Mouse (Mus musculus) hindbrain, embryonic 13.5 days (tissue): Measurements from ENCODE around the gene Ctnnbl1. TPM values are rescaled to one million over a fixed set of nuclear protein-coding genes. Genes with fewer than 3 reads are reported as not detected.

ENCODE experiments used
- polyA plus RNA-seq: library from polyadenylated mRNA; unstranded; fragments of >200 nt; fragmentation: Nextera tagmentation; extraction: Ambion mirVana; gene quantifications from 2 replicates; pipeline ENCODE4 v1.2.1, GENCODE M21; 2015

Ctnnbl1 gene
- polyA plus RNA-seq, 1 experiment from 2014 or later = 70.6 TPM

Other genes with a start within 250 kb of the Ctnnbl1 start
- gene Nnat, start 177.3 kb upstream of the Ctnnbl1 start, polyA plus RNA-seq = 6,024 and 6,534 TPM in 2 replicates
- gene Blcap, start 166.1 kb upstream of the Ctnnbl1 start, polyA plus RNA-seq = 219 and 232 TPM in 2 replicates
- gene Vstm2l, start 177.3 kb downstream of the Ctnnbl1 start, polyA plus RNA-seq = 16.9 and 21.6 TPM in 2 replicates